Mouse (Mus musculus): ENCODE results near the gene Tpcn1.

Gene Tpcn1

GRCm38 (mm10) chr5:120600946-120601668, 12.6 kb upstream of the Tpcn1 start:
- ChIA-PET CTCF (interaction anchor here (0.6 to 10.3 kb wide), 75 partner anchors 8 to 498 kb away, joined by 3 to 214 read pairs (median 4); partner anchors contain the start of genes Iqcd (in 3 of the 4), Tpcn1 (in 3 of the 4), Cfap73 (in 1 of the 4) and Oas1c (in 1 of the 4)), POLR2A (interaction anchor here in 3 of 4 experiments (0.7 to 2.9 kb wide), 25 partner anchors 9 to 117 kb away, joined by 3 to 14 read pairs (median 3); partner anchors contain the start of genes Ddx54 (in 2 of the 3), Rita1 (in 2 of the 3), Plbd2 (in 1 of the 3) and Slc8b1 (in 1 of the 3))

GRCm38 (mm10) chr5:120599625-120600024, 11.2 kb upstream of the Tpcn1 start:
- ChIA-PET CTCF (interaction anchor here (0.6 to 10.3 kb wide), 13 partner anchors 7 to 858 kb away, joined by 3 to 214 read pairs (median 4); partner anchors contain the start of genes Ddx54 (in 1 of the 4), Oas2 (in 1 of the 4) and Rita1 (in 1 of the 4)), POLR2A (interaction anchor here in 2 of 4 experiments (0.5 to 2.1 kb wide), 7 partner anchors 15 to 315 kb away, joined by 3 to 6 read pairs (median 3); partner anchors contain the start of gene Plbd2 (in 1 of the 2))

- ChIA-PET CTCF (interaction anchor here in 3 of 4 experiments (0.7 to 9.6 kb wide), 4 partner anchors 10 to 31 kb away, joined by 3 to 103 read pairs (median 10); no protein-coding TSS in a partner anchor), POLR2A (interaction anchor here in 1 of 4 experiments (1.0 to 2.1 kb wide), 2 partner anchors 11 to 17 kb away, joined by 3 to 7 read pairs; partner anchors contain the start of genes Ddx54 and Rita1)
These were observed 6.0 kb upstream of the Tpcn1 start for GRCm38 (mm10) chr5:120594485-120594884.

GRCm38 (mm10) chr5:120592141-120592540, 3.7 kb upstream of the Tpcn1 start:
- CTCF ChIA-PET, result interaction anchor here (0.6 to 9.6 kb wide), 19 partner anchors 9 to 190 kb away, joined by 3 to 103 read pairs (median 5); partner anchors contain the start of gene Plbd2 (in 1 of the 4)
- POLR2A ChIA-PET, result interaction anchor here in 3 of 4 experiments (0.5 to 1.6 kb wide), 8 partner anchors 9 to 134 kb away, joined by 3 to 5 read pairs (median 3); no protein-coding TSS in a partner anchor

- ChIA-PET CTCF (interaction anchor here (0.5 to 9.6 kb wide), 22 partner anchors 9 to 258 kb away, joined by 3 to 103 read pairs (median 4); partner anchors contain the start of gene Slc8b1 (in 1 of the 4)), POLR2A (interaction anchor here in 2 of 4 experiments (0.5 to 1.6 kb wide), 12 partner anchors 11 to 911 kb away, joined by 3 to 6 read pairs (median 3); partner anchors contain the start of gene Slc8b1 (in 1 of the 2))
These were observed 2.0 kb upstream of the Tpcn1 start for GRCm38 (mm10) chr5:120590356-120591010.

GRCm38 (mm10) chr5:120587940-120588568, 419 bp downstream of the Tpcn1 start:
- ChIA-PET POLR2A (interaction anchor here (0.5 to 3.0 kb wide), 28 partner anchors 9 to 224 kb away, joined by 3 to 23 read pairs (median 4); partner anchors contain the start of genes Ddx54 (in 2 of the 4), Rita1 (in 2 of the 4), Slc8b1 (in 2 of the 4) and Oas1c (in 1 of the 4)), CTCF (interaction anchor here in 3 of 4 experiments (0.6 to 9.6 kb wide), 17 partner anchors 9 to 495 kb away, joined by 3 to 103 read pairs (median 5); partner anchors contain the start of genes Cfap73 (in 1 of the 3), Plbd2 (in 1 of the 3) and Slc8b1 (in 1 of the 3))

- CTCF ChIA-PET, result interaction anchor here in 1 of 4 experiments (1.2 to 9.6 kb wide), 5 partner anchors 9 to 174 kb away, joined by 3 to 103 read pairs (median 5); no protein-coding TSS in a partner anchor
These were observed 902 bp downstream of the Tpcn1 start for GRCm38 (mm10) chr5:120587616-120587926.

GRCm38 (mm10) chr5:120586741-120587615, 1.5 kb downstream of the Tpcn1 start:
- CTCF ChIA-PET, result interaction anchor here in 1 of 4 experiments (1.2 to 2.4 kb wide), 3 partner anchors 32 to 175 kb away, joined by 3 to 14 read pairs (median 5); no protein-coding TSS in a partner anchor
- POLR2A ChIA-PET, result interaction anchor here in 3 of 4 experiments (0.7 to 3.0 kb wide), 18 partner anchors 8 to 903 kb away, joined by 3 to 23 read pairs (median 7); partner anchors contain the start of genes Slc8b1 (in 2 of the 3), Ddx54 (in 1 of the 3) and Rita1 (in 1 of the 3)

More at GRCm38 (mm10) chr5:120587616-120587926, 902 bp downstream of the Tpcn1 start:
- POLR2A ChIA-PET, result interaction anchor here (0.7 to 3.0 kb wide), 23 partner anchors 8 to 904 kb away, joined by 3 to 23 read pairs (median 4); partner anchors contain the start of genes Ddx54 (in 2 of the 4), Rita1 (in 2 of the 4) and Slc8b1 (in 2 of the 4)

GRCm38 (mm10) chr5:120584968-120585367, 3.5 kb downstream of the Tpcn1 start:
- POLR2A ChIA-PET, result interaction anchor here (0.5 to 1.8 kb wide), 11 partner anchors 14 to 73 kb away, joined by 3 to 8 read pairs (median 3); no protein-coding TSS in a partner anchor
- CTCF ChIA-PET, result interaction anchor here (0.7 to 1.4 kb wide), 15 partner anchors 17 to 227 kb away, joined by 3 to 8 read pairs (median 4); partner anchors contain the start of gene Oas1c (in 1 of the 4)

GRCm38 (mm10) chr5:120583511-120583910, 5.0 kb downstream of the Tpcn1 start:
- CTCF ChIA-PET, result interaction anchor here in 1 of 4 experiments (0.6 kb wide), 1 partner anchor 122 kb away, joined by 5 read pairs; no protein-coding TSS in a partner anchor
- POLR2A ChIA-PET, result interaction anchor here in 2 of 4 experiments (0.6 to 2.1 kb wide), 4 partner anchors 9 to 459 kb away, joined by 3 to 7 read pairs (median 4); no protein-coding TSS in a partner anchor

GRCm38 (mm10) chr5:120582002-120582401, 6.5 kb downstream of the Tpcn1 start:
- ChIA-PET CTCF (interaction anchor here in 3 of 4 experiments (0.9 to 1.7 kb wide), 3 partner anchors 23 kb away, joined by 3 to 7 read pairs (median 6); no protein-coding TSS in a partner anchor), POLR2A (interaction anchor here in 3 of 4 experiments (0.6 to 2.1 kb wide), 6 partner anchors 18 to 24 kb away, joined by 3 to 7 read pairs (median 4); no protein-coding TSS in a partner anchor)

- POLR2A ChIA-PET, result interaction anchor here in 3 of 4 experiments (0.7 to 3.2 kb wide), 10 partner anchors 8 to 67 kb away, joined by 3 to 23 read pairs (median 5); partner anchors contain the start of genes Iqcd (in 1 of the 3) and Tpcn1 (in 1 of the 3)
- CTCF ChIA-PET, result interaction anchor here in 3 of 4 experiments (0.5 to 1.7 kb wide), 10 partner anchors 12 to 346 kb away, joined by 3 to 9 read pairs (median 4); no protein-coding TSS in a partner anchor
These were observed 8.4 kb downstream of the Tpcn1 start for GRCm38 (mm10) chr5:120579898-120580626.

- CTCF ChIA-PET, result interaction anchor here (0.5 to 2.5 kb wide), 14 partner anchors 9 to 101 kb away, joined by 3 to 8 read pairs (median 4); partner anchors contain the start of genes Iqcd (in 1 of the 4), Slc8b1 (in 1 of the 4) and Tpcn1 (in 1 of the 4)
- POLR2A ChIA-PET, result interaction anchor here in 3 of 4 experiments (0.6 to 3.2 kb wide), 11 partner anchors 9 to 76 kb away, joined by 3 to 23 read pairs (median 5); partner anchors contain the start of genes Tpcn1 (in 2 of the 3), Iqcd (in 1 of the 3), Plbd2 (in 1 of the 3) and Slc8b1 (in 1 of the 3)
These were observed 9.1 kb downstream of the Tpcn1 start for GRCm38 (mm10) chr5:120579211-120579897.

- ChIA-PET CTCF (interaction anchor here (0.6 to 2.5 kb wide), 21 partner anchors 8 to 870 kb away, joined by 3 to 9 read pairs (median 4); partner anchors contain the start of genes Iqcd (in 1 of the 4), Slc8b1 (in 1 of the 4) and Tpcn1 (in 1 of the 4)), POLR2A (interaction anchor here in 3 of 4 experiments (0.6 to 3.2 kb wide), 16 partner anchors 9 to 153 kb away, joined by 3 to 23 read pairs (median 5); partner anchors contain the start of genes Tpcn1 (in 2 of the 3), Iqcd (in 1 of the 3), Plbd2 (in 1 of the 3) and Slc8b1 (in 1 of the 3))
These were observed 9.9 kb downstream of the Tpcn1 start for GRCm38 (mm10) chr5:120578504-120579081.

All from embryonic stem cell, embryonic (primary cell).